ENCODE assay signal across 22 mouse cellular contexts in genomic region chr1:119545164-119545563, GRCm38 (mm10). TPM values are rescaled to one million over a fixed set of nuclear protein-coding genes. Genes with fewer than 3 reads are reported as not detected.
DNase-seq lines count a peak whose midpoint lies in the region; ATAC-seq and TF ChIP-seq lines count a peak whose summit lies in the region.
"Had no signal": no experiment of that assay in that cellular context is flagged by ENCODE, and none has a peak within 500 bp of the region (broad histone marks: within the 10 kb centered on the region; RNA-seq: fewer than 3 reads in every experiment).

No protein-coding gene starts in this region.

- ATAC-seq in liver, embryonic 12.5 days = peak; percentile 83
- no peak for ATAC-seq in liver, postnatal 0 days
- ATAC-seq in liver, embryonic 14.5 days (ENCODE audit: insufficient read depth) = peak; percentile 68
- no peak for ATAC-seq in kidney, embryonic 16.5 days (ENCODE audit: low FRiP score, low TSS enrichment)
- ATAC-seq: forebrain, embryonic 14.5 days; intestine, embryonic 16.5 days had no signal

- TF ChIP-seq CTCF in liver, postnatal 0 days (IDR thresholded peaks at IDR 0.05; ENCODE audit: low read depth) = no peak
- no peak for TF ChIP-seq CTCF in liver, embryonic 14.5 days (IDR thresholded peaks at IDR 0.05; ENCODE audit: low read depth)

- TF ChIP-seq EP300 in liver, postnatal 0 days (IDR thresholded peaks at IDR 0.05; ENCODE audit: low read depth) = no peak
- TF ChIP-seq EP300 in liver, embryonic 14.5 days (IDR thresholded peaks at IDR 0.05; ENCODE audit: low read depth) = peak; percentile 61

- peaks cover 30% of the 10 kb centered on the region for H3K36me3 ChIP-seq in heart, embryonic 10.5 days
- H3K36me3 ChIP-seq in liver, embryonic 12.5 days = peaks cover 12% of the 10 kb centered on the region
- no peaks in the 10 kb centered on the region for H3K36me3 ChIP-seq in liver, postnatal 0 days (replicated peaks; ENCODE audit: insufficient read depth, low read length)
- H3K36me3 ChIP-seq in liver, embryonic 14.5 days (replicated peaks; ENCODE audit: control insufficient read depth, insufficient read depth, low read depth) = no peaks in the 10 kb centered on the region
- peaks cover 15% of the 10 kb centered on the region for H3K36me3 ChIP-seq in kidney, embryonic 16.5 days (ENCODE audit: insufficient read depth, low read length)
- H3K36me3 ChIP-seq: embryonic facial prominence, embryonic 15.5 days; hindbrain, embryonic 15.5 days had no signal

- no peak overlapping the region for H3K9ac ChIP-seq in liver, embryonic 12.5 days
- H3K9ac ChIP-seq in liver, postnatal 0 days (replicated peaks) = no peak overlapping the region
- no peak overlapping the region for H3K9ac ChIP-seq in liver, embryonic 14.5 days (replicated peaks)
- no peak overlapping the region for H3K9ac ChIP-seq in kidney, embryonic 16.5 days (replicated peaks; ENCODE audit: low read length)
- H3K9ac ChIP-seq: embryonic facial prominence, embryonic 15.5 days; hindbrain, embryonic 15.5 days had no signal

- intact Hi-C loops in heart, postnatal 14 days (cut with DNase I) = loop anchor here (5.0 kb wide), 2 partner anchors 88 to 458 kb away; no protein-coding TSS in a partner anchor

- 30% methylated on average over 2 of the region's 2 CpGs for WGBS in heart, embryonic 10.5 days
- 23% methylated on average over 2 of the region's 2 CpGs for WGBS in liver, embryonic 12.5 days (ENCODE audit: insufficient replicate concordance)
- 57% methylated on average over 2 of the region's 2 CpGs for WGBS in liver, postnatal 0 days (ENCODE audit: insufficient replicate concordance)
- 8% methylated on average over 2 of the region's 2 CpGs for WGBS in liver, embryonic 14.5 days (ENCODE audit: insufficient replicate concordance)
- WGBS in kidney, embryonic 16.5 days = 60% methylated on average over 2 of the region's 2 CpGs

- peak overlapping the region; percentile 10; the same call in 1 of the 2 replicates for H3K4me2 ChIP-seq in liver, embryonic 12.5 days
- no peak overlapping the region for H3K4me2 ChIP-seq in liver, postnatal 0 days (ENCODE audit: low read depth, low read length)
- no peak overlapping the region for H3K4me2 ChIP-seq in liver, embryonic 14.5 days (ENCODE audit: low read depth)
- H3K4me2 ChIP-seq in kidney, embryonic 16.5 days (replicated peaks; ENCODE audit: low read depth, low read length) = no peak overlapping the region
- H3K4me2 ChIP-seq: embryonic facial prominence, embryonic 15.5 days; hindbrain, embryonic 15.5 days had no signal

- no peaks in the 10 kb centered on the region for H3K27me3 ChIP-seq in heart, embryonic 10.5 days (ENCODE audit: insufficient read depth, poor library complexity, severe bottlenecking)
- H3K27me3 ChIP-seq in liver, embryonic 12.5 days (replicated peaks) = no peaks in the 10 kb centered on the region
- H3K27me3 ChIP-seq in liver, postnatal 0 days (ENCODE audit: insufficient read depth, low read length) = no peaks in the 10 kb centered on the region
- no peaks in the 10 kb centered on the region for H3K27me3 ChIP-seq in liver, embryonic 14.5 days (ENCODE audit: control insufficient read depth, insufficient read depth, low read length)
- no peaks in the 10 kb centered on the region for H3K27me3 ChIP-seq in kidney, embryonic 16.5 days (ENCODE audit: insufficient read depth, low read length)
- H3K27me3 ChIP-seq: embryonic facial prominence, embryonic 15.5 days; hindbrain, embryonic 15.5 days had no signal

- peak; percentile 58 for DNase-seq in heart, embryonic 10.5 days (ENCODE audit: low spot score)
- DNase-seq in heart, postnatal 14 days = no peak
- DNase-seq in liver, postnatal 0 days = no peak
- DNase-seq in c-Kit-positive CD71-positive TER-119-positive erythroid progenitor cells, embryonic 14.5 days (ENCODE audit: low spot score) = peak; percentile 54
- no peak for DNase-seq in liver, embryonic 14.5 days (ENCODE audit: low read depth in 3 of 3, low spot score in 3 of 3)
- no peak for DNase-seq in gastrocnemius, postnatal 25 days
- DNase-seq: adrenal gland, postnatal 14 days; cerebellum, adult 2 months; cerebellum, postnatal 10 days; embryo, embryonic 11 days; gastrocnemius, adult 2 months; gastrocnemius, postnatal 36 days; heart, adult 18-20 months; heart, postnatal 36 days had no signal

- H3K4me3 ChIP-seq in heart, embryonic 10.5 days = no peak overlapping the region
- no peak overlapping the region for H3K4me3 ChIP-seq in liver, embryonic 12.5 days
- no peak overlapping the region for H3K4me3 ChIP-seq in liver, postnatal 0 days (ENCODE audit: low read depth, low read length)
- H3K4me3 ChIP-seq in liver, embryonic 14.5 days (ENCODE audit: insufficient read depth in 1 of 2, low read depth in 2 of 2, low read length in 2 of 2) = no peak overlapping the region
- no peak overlapping the region for H3K4me3 ChIP-seq in kidney, embryonic 16.5 days (ENCODE audit: low read length)
- H3K4me3 ChIP-seq: embryonic facial prominence, embryonic 15.5 days; erythroblast, embryonic 14.5 days; forebrain, embryonic 10.5 days; gastrocnemius, adult 2 months; hindbrain, embryonic 15.5 days had no signal

- no peak overlapping the region for H3K27ac ChIP-seq in heart, embryonic 10.5 days
- no peak overlapping the region for H3K27ac ChIP-seq in liver, embryonic 12.5 days
- no peak overlapping the region for H3K27ac ChIP-seq in liver, postnatal 0 days (ENCODE audit: low read depth)
- no peak overlapping the region for H3K27ac ChIP-seq in liver, embryonic 14.5 days
- H3K27ac ChIP-seq in kidney, embryonic 16.5 days (ENCODE audit: low read length) = no peak overlapping the region
- H3K27ac ChIP-seq: embryonic facial prominence, embryonic 15.5 days; forebrain, embryonic 10.5 days; gastrocnemius, adult 2 months; hindbrain, embryonic 15.5 days had no signal

- no peaks in the 10 kb centered on the region for H3K9me3 ChIP-seq in heart, embryonic 10.5 days
- no peaks in the 10 kb centered on the region for H3K9me3 ChIP-seq in liver, embryonic 12.5 days (replicated peaks)
- H3K9me3 ChIP-seq in liver, postnatal 0 days (ENCODE audit: low read length) = no peaks in the 10 kb centered on the region
- H3K9me3 ChIP-seq in liver, embryonic 14.5 days (ENCODE audit: control insufficient read depth, low read length) = no peaks in the 10 kb centered on the region
- H3K9me3 ChIP-seq in kidney, embryonic 16.5 days (ENCODE audit: low read length) = no peaks in the 10 kb centered on the region
- H3K9me3 ChIP-seq: embryonic facial prominence, embryonic 15.5 days; forebrain, embryonic 10.5 days; hindbrain, embryonic 15.5 days had no signal

- peaks cover 52% of the 10 kb centered on the region for H3K4me1 ChIP-seq in heart, embryonic 10.5 days
- H3K4me1 ChIP-seq in liver, embryonic 12.5 days = peaks cover 19% of the 10 kb centered on the region
- H3K4me1 ChIP-seq in liver, postnatal 0 days (ENCODE audit: insufficient read depth) = no peaks in the 10 kb centered on the region; the same call in none of the 2 replicates
- peaks cover 7 to 19% of the 10 kb centered on the region in 2 experiments for H3K4me1 ChIP-seq in liver, embryonic 14.5 days (replicated peaks; ENCODE audit: control insufficient read depth in 2 of 2, insufficient read depth in 2 of 2, low read length in 1 of 2)
- peaks cover 4% of the 10 kb centered on the region; the same call in 1 of the 2 replicates for H3K4me1 ChIP-seq in kidney, embryonic 16.5 days (ENCODE audit: insufficient read depth, low read length)
- H3K4me1 ChIP-seq: embryonic facial prominence, embryonic 15.5 days; forebrain, embryonic 10.5 days; hindbrain, embryonic 15.5 days had no signal

RNA-seq across cellular contexts. Expression of gene Tmem185b, which starts 19.2 kb away (rescaled TPM):
- 22.3 and 24.8 TPM in 2 replicates for polyA plus RNA-seq in heart, embryonic 10.5 days (2016; fragmentation: Nextera tagmentation; extraction: Ambion mirVana)
- 10 to 100 TPM; 12.1 to 12.3 TPM for total RNA-seq in heart, postnatal 14 days (2021)
- 11.6 and 11.7 TPM in 2 replicates for polyA plus RNA-seq in liver, embryonic 12.5 days (2016; fragmentation: Nextera tagmentation; extraction: Ambion mirVana)
- 11.0 and 12.7 TPM in 2 replicates for polyA plus RNA-seq in liver, postnatal 0 days (2015; fragmentation: Nextera tagmentation; extraction: Ambion mirVana)
- polyA plus RNA-seq in liver, embryonic 14.5 days (2012; rRNA removed) = 6.0 and 7.0 TPM in 2 replicates
- 5.9 and 8.2 TPM in 2 replicates for polyA plus RNA-seq in liver, embryonic 14.5 days (2014; fragmentation: Nextera tagmentation; extraction: Ambion mirVana)
- 32.9 and 33.1 TPM in 2 replicates for polyA plus RNA-seq in kidney, embryonic 16.5 days (2015; fragmentation: Nextera tagmentation; extraction: Ambion mirVana)
- total RNA-seq in gastrocnemius, postnatal 25 days (2021) = 1 to 10 TPM; 3.7 to 4.3 TPM

RNA-seq across cellular contexts. Expression of gene Ralb, which starts 40.6 kb away (rescaled TPM):
- polyA plus RNA-seq in heart, embryonic 10.5 days (2016; fragmentation: Nextera tagmentation; extraction: Ambion mirVana) = 176 and 192 TPM in 2 replicates
- 10 to 100 TPM; 36.7 to 39.6 TPM for total RNA-seq in heart, postnatal 14 days (2021)
- 58.2 and 58.8 TPM in 2 replicates for polyA plus RNA-seq in liver, embryonic 12.5 days (2016; fragmentation: Nextera tagmentation; extraction: Ambion mirVana)
- 30.9 and 31.8 TPM in 2 replicates for polyA plus RNA-seq in liver, postnatal 0 days (2015; fragmentation: Nextera tagmentation; extraction: Ambion mirVana)
- polyA plus RNA-seq in liver, embryonic 14.5 days (2012; rRNA removed) = 8.7 and 11.6 TPM in 2 replicates
- 25.7 and 26.0 TPM in 2 replicates for polyA plus RNA-seq in liver, embryonic 14.5 days (2014; fragmentation: Nextera tagmentation; extraction: Ambion mirVana)
- polyA plus RNA-seq in kidney, embryonic 16.5 days (2015; fragmentation: Nextera tagmentation; extraction: Ambion mirVana) = 167 and 174 TPM in 2 replicates
- 10 to 100 TPM in 1 of 2 experiments, 1 to 10 TPM in 1; 7.7 to 10.4 TPM for total RNA-seq in gastrocnemius, postnatal 25 days (2021)

Comparison
In these comparisons a context has a peak if more than half of its experiments do, and no peak if none do; other contexts are left out.
1. DNase-seq: peak in heart, embryonic 10.5 days (single experiment) and c-Kit-positive CD71-positive TER-119-positive erythroid progenitor cells, embryonic 14.5 days (single experiment); none in heart, postnatal 14 days (0 of 2), liver, postnatal 0 days (single experiment), liver, embryonic 14.5 days (0 of 3) and gastrocnemius, postnatal 25 days (single experiment).
2. ATAC-seq: peak in liver, embryonic 12.5 days (single experiment) and liver, embryonic 14.5 days (single experiment); none in liver, postnatal 0 days (single experiment) and kidney, embryonic 16.5 days (single experiment).